Mouse (Mus musculus): ENCODE measurements around the gene Gm10358.
"Not testable (repeated sequence)": the region's sequence is repeated elsewhere in the genome, so short reads cannot be mapped to it uniquely, and the experiment has no call there.

Gene Gm10358

DNA sequence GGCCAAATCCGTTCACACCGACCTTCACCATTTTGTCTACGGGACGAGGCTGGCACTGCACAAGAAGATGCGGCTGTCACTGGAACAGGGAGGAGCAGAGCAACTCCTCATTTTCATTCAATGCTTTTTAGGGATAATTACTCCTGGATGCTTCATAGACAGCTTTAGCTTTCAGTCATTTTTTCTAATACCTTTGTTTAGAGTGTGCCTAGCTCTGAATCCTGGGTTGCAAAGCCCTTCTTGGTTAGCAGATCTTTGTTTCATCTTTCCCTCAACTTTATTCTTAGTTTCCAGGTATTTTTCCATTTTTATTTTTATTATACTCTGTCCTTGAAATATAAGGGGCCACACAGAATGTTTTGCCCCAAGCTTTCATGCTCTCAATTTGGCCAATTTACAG, at the start of gene Gm10358:
TSS of gene Gm10358 (minus strand) at position 101 of the 400 bp plus-strand sequence.
- DNase-seq, result no peak

DNA sequence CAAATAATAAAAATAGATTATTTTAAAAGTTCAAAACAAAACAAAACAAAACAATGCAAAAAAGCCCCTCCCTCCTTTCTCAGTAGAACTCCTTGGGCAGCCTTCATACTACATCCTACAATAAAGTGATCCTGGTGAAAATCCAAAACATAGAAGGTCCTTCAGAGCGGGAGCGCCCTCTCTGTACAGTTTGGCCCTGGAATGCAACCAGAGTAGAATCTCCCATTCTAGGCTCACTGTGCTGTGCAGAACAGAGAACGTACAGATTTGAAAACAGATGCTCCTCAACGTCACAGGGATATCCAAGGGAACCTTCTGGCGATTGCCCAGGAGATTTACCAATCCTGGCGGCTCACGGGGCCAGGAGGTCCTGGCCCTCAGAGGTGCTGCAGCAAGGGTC, 42.0 kb upstream of the Gm10358 start, which contains the start of gene Iqcm:
TSS of gene Iqcm (plus strand) at position 301 of the 400 bp plus-strand sequence.
- no peak for DNase-seq

DNA sequence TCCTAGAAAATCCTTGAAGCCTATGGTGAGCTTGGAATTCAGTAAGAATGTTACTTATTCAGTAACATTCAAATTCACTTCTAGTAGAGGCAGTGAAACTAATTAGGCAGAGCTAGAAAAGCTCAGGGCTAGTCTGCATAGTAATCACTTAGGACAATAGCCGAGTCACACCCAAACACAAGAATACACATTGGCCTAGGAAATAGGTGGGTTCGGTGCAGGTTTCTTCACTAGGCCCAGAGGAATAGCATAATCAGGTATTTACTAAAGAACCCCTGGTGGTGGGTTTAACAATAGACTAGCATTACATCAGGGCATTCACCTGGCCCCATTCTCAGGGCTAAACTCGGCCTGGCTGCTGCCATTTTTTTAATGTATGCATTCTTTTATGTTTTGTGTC, 9.3 kb upstream of the Gm10358 start:
- DNase-seq, result not testable (repeated sequence)

DNA sequence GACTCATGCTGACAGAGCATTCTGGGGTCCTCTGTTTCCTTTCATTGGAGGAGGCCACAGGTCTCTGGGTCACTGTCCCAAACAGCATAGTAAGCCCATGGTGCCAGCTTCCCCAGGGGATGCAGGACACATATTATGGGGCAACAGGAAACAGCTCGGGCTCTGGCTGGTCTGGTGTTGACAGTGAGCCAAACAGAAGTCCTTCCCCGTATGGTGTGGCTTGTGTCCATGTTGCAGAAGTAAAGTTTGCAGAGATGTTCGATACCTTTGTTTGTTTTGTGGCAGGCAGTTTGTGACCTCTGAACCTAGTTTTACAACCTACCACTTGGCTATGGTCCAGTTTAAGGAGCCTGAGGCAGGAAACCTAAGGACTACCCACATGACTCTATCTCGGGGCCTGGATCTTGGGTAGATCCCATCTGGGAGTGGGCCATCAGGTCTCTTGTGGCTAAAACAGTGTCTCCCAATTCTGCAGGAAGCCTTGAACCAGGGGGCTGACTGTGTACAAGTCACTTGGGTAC, 21.6 kb downstream of the Gm10358 start:
- no peak for DNase-seq

DNA sequence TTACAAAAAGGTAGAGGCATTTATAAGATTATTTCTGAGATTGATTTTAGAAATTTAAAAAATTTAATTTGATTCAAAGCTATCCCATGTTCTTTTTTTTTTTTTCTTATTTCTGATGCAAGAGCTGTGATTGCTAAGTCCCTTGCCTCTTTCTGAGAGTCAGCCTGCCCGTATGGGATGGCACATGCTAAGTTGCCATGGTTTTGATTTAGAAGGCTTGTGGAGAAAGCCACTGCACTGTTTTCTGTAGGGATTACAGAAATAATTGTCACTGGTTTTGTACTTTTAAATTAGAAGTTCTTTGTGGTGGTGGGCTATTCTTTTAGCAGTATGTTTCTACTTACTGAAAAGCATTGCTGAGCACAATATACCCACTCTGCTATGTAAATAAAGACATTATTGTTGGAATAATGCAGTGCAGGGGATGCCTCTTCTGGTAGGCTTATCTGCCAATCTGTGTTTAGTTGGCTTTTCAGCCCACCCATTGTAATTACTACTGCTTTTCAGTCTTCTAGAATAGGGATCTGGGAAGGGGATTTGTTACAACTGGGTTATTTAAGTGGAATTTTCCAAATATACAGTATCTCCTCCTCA, 30.8 kb downstream of the Gm10358 start:
- DNase-seq, result no peak

DNA sequence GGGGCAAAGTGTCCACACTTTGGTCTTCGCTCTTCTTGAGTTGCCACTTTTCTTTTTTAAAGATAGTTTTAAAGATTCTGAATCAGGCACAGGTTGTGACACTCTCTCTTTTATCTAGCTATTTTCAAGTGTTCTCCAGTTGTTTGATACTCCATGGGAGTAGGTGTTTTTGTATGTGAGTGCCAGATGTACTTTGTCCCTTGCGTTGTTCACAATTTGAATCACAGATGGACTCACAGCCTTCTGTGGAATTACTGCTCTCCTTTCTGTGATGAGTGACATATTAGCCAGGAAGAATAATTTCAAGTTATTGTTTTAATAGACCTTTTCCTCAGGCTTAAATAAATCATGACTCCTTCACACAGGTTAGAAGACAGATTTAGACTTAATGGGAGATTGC, 34.4 kb downstream of the Gm10358 start:
- DNase-seq, result no peak

Measured in lung, adult 18-20 months (tissue).